Mouse (Mus musculus) hindbrain, embryonic 11.5 days (tissue): ENCODE results near the gene Dohh. TPM values are rescaled to one million over a fixed set of nuclear protein-coding genes. Genes with fewer than 3 reads are reported as not detected.

Source experiments
- ATAC-seq: fragments of 200-750 bp; cut with Nextera tagmentation; 2 replicates; pipeline ENCODE4 v1.8.0; 2017; ENCODE audit warnings: mild to moderate bottlenecking, moderate TSS enrichment, moderate library complexity; ENCODE audit not compliant: low FRiP score
- DNase-seq: peaks from one replicate; pipeline ENCODE4 v3.0.0-alpha.2; 2015; ENCODE audit warnings: low spot score
- H3K27ac ChIP-seq: fragments of 300-500 bp; sonication (generic); 2 replicates; pipeline ENCODE4 v1.5.1; 2014; ENCODE audit warnings: mild to moderate bottlenecking, low read depth, low read length
- H3K27me3 ChIP-seq: fragments of 300-500 bp; sonication (generic); 2 replicates; pipeline ENCODE4 v1.6.1; 2014; ENCODE audit warnings: mild to moderate bottlenecking, low read length, moderate library complexity, mixed read lengths; ENCODE audit not compliant: control insufficient read depth, insufficient read depth
- H3K36me3 ChIP-seq: fragments of 300-500 bp; sonication (generic); 2 replicates; pipeline ENCODE4 v1.6.1; 2014; ENCODE audit warnings: mild to moderate bottlenecking, low read length, moderate library complexity, mixed read lengths; ENCODE audit not compliant: control insufficient read depth, insufficient read depth
- H3K4me1 ChIP-seq: fragments of 300-500 bp; sonication (generic); replicated peaks from 2 replicates; pipeline ENCODE4 v1.6.1; 2014; ENCODE audit warnings: low read length, mixed read lengths; ENCODE audit not compliant: control insufficient read depth, insufficient read depth
- H3K4me2 ChIP-seq: fragments of 300-500 bp; sonication (generic); replicated peaks from 2 replicates; pipeline ENCODE4 v1.6.1; 2014; ENCODE audit warnings: mild to moderate bottlenecking, low read depth, low read length
- H3K4me3 ChIP-seq: fragments of 300-500 bp; sonication (generic); 2 replicates; pipeline ENCODE4 v1.5.1; 2014; ENCODE audit warnings: low read depth, low read length
- H3K9ac ChIP-seq: fragments of 300-500 bp; sonication (generic); 2 replicates; pipeline ENCODE4 v1.6.1; 2014; ENCODE audit warnings: low read depth, low read length
- H3K9me3 ChIP-seq: fragments of 300-500 bp; sonication (generic); 2 replicates; pipeline ENCODE4 v1.6.1; 2016; ENCODE audit warnings: low read length; ENCODE audit not compliant: control insufficient read depth
- WGBS: fragments of 180-500 bp; shearing (Covaris S2); extraction: QIAGEN DNeasy Blood & Tissue Kit; methylation state at CpG from one replicate; pipeline ENCODE4 v1.1.7; 2014; 5-methylcytosine and 5-hydroxymethylcytosine counted together
- polyA plus RNA-seq: library from polyadenylated mRNA; unstranded; fragments of >200 nt; fragmentation: Nextera tagmentation; extraction: Ambion mirVana; gene quantifications from 2 replicates; pipeline ENCODE4 v1.2.1, GENCODE M21; 2014

The Dohh gene
- polyA plus RNA-seq, 1 experiment from 2014 or later, result 44.8 TPM

- DNase-seq, result no peak
- H3K36me3 ChIP-seq, result no peaks in the 10 kb centered on the region
- peaks cover 20% of the 10 kb centered on the region for H3K27me3 ChIP-seq
- peak overlapping the region; percentile 53; the same call in 1 of the 2 replicates for H3K27ac ChIP-seq
- peaks cover 30% of the 10 kb centered on the region for H3K4me1 ChIP-seq
- ATAC-seq, result no peak
- no peaks in the 10 kb centered on the region for H3K9me3 ChIP-seq
- WGBS, result 60% methylated on average over 4 of the region's 4 CpGs
- H3K9ac ChIP-seq, result no peak overlapping the region
- H3K4me3 ChIP-seq, result no peak overlapping the region
- H3K4me2 ChIP-seq, result no peak overlapping the region
Observed at GRCm38 (mm10) chr10:81410350-81410749, 26.1 kb downstream of the Dohh start.

- H3K4me1 ChIP-seq, result peaks cover 30% of the 10 kb centered on the region
- ATAC-seq (no peak), DNase-seq (no peak)
- H3K9me3 ChIP-seq, result no peaks in the 10 kb centered on the region
- no peaks in the 10 kb centered on the region for H3K36me3 ChIP-seq
- no peak overlapping the region for H3K9ac ChIP-seq
- no peak overlapping the region for H3K4me3 ChIP-seq
- WGBS, result 82% methylated on average over 9 of the region's 9 CpGs
- H3K27me3 ChIP-seq, result peaks cover 20% of the 10 kb centered on the region
- H3K27ac ChIP-seq, result peak overlapping the region; percentile 58; the same call in 1 of the 2 replicates
- no peak overlapping the region for H3K4me2 ChIP-seq
Observed at GRCm38 (mm10) chr10:81410981-81411380, 26.8 kb downstream of the Dohh start.

DNA sequence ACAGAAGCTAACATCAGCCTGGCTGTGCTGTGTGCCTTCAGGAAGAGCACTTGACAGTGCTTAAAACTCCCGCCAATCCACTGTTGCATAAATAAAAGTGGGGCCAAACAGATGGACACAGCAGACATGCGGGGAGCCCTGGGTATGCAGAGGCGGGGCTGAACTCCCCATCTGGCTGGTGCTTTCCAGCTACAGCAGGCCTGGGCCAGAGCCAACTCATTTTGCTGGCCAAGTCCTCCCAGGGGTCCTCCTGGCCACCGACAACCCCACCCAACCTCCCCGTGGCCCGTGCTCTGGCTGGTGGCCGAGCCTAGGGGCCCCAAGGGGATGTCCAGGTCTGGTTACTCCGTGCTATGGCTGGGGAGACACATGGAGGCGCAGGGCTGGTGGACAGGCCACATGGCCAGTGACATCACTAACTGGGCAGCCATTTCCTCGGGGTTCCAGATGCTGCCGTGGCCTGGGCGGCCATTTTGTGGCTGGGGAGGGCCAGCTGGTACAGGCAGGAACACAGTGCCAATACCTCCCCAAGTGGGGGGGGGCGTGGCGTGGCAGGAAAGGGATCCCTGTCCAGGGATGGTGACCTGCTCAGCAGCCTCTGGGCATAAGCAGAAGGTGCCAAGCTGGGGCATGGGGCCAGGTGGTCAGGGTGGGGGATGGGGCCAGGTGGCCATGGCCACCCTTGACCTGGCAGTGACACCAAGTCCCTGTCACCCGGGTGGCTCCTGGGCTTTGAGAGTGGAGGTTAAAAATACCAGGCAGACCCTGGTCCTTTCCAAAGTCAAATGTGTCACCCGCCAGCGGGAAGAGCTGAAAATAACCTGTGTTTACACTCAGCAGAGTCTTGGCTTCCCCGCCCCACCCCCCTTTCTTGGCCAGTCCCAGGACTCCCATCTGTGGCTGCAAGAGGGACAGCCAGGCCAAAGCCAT, 27.5 kb downstream of the Dohh start:
- Histone ChIP-seq H3K4me3 (no peak overlapping the region), H3K9ac (no peak overlapping the region), H3K4me1 (peaks cover 32% of the 10 kb centered on the region), H3K27me3 (peaks cover 16% of the 10 kb centered on the region), H3K9me3 (no peaks in the 10 kb centered on the region), H3K4me2 (no peak overlapping the region), H3K27ac (peak overlapping the region; percentile 58), H3K36me3 (no peaks in the 10 kb centered on the region)
- WGBS, result 77% methylated on average over 18 of the region's 18 CpGs
- no peak for DNase-seq
- ATAC-seq, result no peak

DNA sequence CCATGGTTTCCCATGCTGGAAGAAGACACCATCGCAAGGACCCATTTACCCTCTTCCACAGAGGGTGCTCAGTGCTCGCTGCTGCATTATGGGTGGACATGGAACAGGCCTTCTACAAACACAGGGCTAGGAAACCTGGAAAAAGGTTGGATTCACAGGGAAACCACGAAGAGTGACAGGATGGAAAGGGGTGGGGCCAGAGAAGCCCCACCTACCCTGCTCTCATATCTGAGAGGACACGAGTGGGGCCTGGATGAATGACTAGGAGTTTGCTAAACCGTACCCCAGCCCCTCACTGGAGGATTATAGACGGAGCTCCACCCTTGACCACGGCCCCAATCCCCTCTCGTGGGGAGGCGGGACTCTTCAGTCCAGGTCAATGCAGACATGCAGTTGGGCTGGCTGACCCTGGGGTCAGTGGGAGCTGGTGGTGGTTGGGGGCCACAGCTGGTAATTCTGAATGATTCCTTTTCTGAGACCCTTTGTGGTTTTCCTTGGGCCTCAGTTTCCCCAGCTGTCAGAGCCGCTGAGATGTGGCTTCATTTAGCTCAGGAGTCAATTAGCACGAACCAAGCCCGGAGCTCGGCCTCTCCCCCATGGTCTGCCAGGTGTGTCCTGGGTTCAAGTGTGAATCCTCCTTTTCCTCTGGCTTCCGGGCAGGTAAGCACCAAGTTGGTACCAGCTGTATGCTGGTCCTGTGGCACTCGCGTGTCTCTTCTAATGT, 28.5 kb downstream of the Dohh start:
- WGBS, result 78% methylated on average over 16 of the region's 16 CpGs

GRCm38 (mm10) chr10:81413310-81414261, 29.4 kb downstream of the Dohh start:
- ATAC-seq (no peak), DNase-seq (peak; percentile 73)
- Histone ChIP-seq H3K9ac (no peak overlapping the region; the same call in 1 of the 2 replicates), H3K27me3 (peaks cover under 1% of the 10 kb centered on the region; the same call in 1 of the 2 replicates), H3K9me3 (no peaks in the 10 kb centered on the region), H3K4me2 (peak overlapping the region; percentile 37), H3K4me1 (peaks cover 27% of the 10 kb centered on the region), H3K36me3 (no peaks in the 10 kb centered on the region), H3K4me3 (no peak overlapping the region), H3K27ac (no peak overlapping the region)
- 26% methylated on average over 26 of the region's 26 CpGs for WGBS

More for the DNA sequence above, 28.5 kb downstream of the Dohh start:
- Histone ChIP-seq H3K4me3 (no peak overlapping the region), H3K9me3 (no peaks in the 10 kb centered on the region), H3K9ac (no peak overlapping the region), H3K4me2 (no peak overlapping the region), H3K27me3 (peaks cover 8% of the 10 kb centered on the region), H3K4me1 (peaks cover 31% of the 10 kb centered on the region), H3K27ac (no peak overlapping the region; the same call in 1 of the 2 replicates), H3K36me3 (no peaks in the 10 kb centered on the region)
- no peak for DNase-seq
- ATAC-seq, result no peak

DNA sequence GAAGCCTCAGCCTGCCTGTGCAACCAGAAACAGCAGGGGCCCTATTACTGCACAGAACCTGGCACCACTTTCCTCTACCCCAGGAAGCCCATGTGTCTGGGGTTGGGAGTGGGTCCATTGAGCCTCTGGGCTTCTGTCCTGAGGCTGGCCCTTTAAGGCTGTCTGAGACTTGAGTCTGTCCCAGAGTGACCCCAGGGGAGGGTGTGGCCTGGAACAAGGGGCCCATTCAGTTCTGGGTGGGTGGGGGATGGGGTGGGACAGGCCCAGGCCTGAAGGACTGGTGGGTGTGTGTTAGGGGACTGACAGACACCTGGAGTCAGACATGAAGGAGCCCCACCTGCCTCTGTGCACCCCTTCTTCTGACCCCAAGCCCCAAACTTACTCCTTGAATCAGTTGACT, 30.5 kb downstream of the Dohh start:
- DNase-seq (peak; percentile 66), ATAC-seq (0 out of 2 replicates have a peak, but pooled peaks have one; percentile 6)
- H3K9me3 ChIP-seq, result no peaks in the 10 kb centered on the region
- H3K4me3 ChIP-seq, result no peak overlapping the region
- H3K9ac ChIP-seq, result no peak overlapping the region
- H3K27me3 ChIP-seq, result no peaks in the 10 kb centered on the region; the same call in 1 of the 2 replicates
- 0 out of 2 replicates have a peak overlapping the region, but pooled peaks have one; percentile 39 for H3K27ac ChIP-seq
- no peak overlapping the region for H3K4me2 ChIP-seq
- no peaks in the 10 kb centered on the region for H3K36me3 ChIP-seq
- peaks cover 23% of the 10 kb centered on the region for H3K4me1 ChIP-seq

GRCm38 (mm10) chr10:81415146-81415545, 30.9 kb downstream of the Dohh start:
- H3K36me3 ChIP-seq, result no peaks in the 10 kb centered on the region
- no peak for ATAC-seq
- no peaks in the 10 kb centered on the region for H3K9me3 ChIP-seq
- DNase-seq, result no peak
- H3K4me3 ChIP-seq, result no peak overlapping the region
- H3K9ac ChIP-seq, result no peak overlapping the region
- no peak overlapping the region for H3K27ac ChIP-seq
- WGBS, result 76% methylated on average over 5 of the region's 5 CpGs
- peaks cover 23% of the 10 kb centered on the region for H3K4me1 ChIP-seq
- no peaks in the 10 kb centered on the region; the same call in 1 of the 2 replicates for H3K27me3 ChIP-seq
- no peak overlapping the region for H3K4me2 ChIP-seq
